Mouse (Mus musculus): ENCODE measurements around the gene Islr2.
"Not testable (repeated sequence)": the region's sequence is repeated elsewhere in the genome, so short reads cannot be mapped to it uniquely, and the experiment has no call there.

Gene Islr2

DNA sequence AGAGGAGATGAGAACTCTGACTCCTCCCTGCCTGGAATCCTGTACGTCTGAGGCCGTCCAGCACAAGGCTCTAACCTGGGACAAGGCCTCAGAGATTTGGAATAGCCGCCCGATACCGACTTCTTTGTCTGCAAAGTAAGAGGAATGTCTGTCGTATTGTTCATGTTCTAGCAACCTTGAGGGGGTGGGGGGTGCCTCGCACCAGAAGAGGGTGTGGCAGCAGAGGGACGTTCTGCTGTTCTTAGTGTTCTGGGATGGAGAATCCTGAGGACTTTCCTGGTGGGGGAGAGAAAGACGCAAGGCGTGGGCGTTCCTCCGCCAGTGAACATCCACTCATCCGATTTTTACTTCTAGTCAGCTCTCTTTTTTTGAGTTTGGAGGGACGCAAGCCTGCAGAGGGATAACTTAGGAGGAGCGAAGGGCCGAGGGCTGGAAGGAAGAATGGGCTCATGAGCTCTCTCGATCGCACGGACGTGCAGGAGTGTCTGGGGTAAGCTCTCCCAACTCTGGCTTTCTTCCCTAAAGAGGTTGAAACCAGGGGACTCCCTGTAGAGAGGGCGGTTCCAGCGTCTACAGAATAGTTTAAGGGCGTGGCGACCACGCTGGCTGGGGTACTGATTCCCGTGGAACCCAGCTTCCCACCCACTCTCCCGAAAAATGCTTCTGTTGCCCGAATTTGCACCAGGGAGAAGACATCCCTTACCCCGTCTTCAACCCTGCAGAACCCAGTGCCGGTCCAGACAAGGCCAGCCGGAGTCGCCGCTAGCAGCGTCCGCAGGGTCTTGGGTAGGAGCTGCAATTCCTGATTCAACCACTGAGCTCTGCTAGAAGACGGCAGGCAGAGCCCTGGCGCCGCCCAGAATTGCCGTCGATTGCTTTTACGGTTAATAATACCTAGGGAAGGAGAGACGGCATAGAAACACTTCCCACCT lies at the start of gene Islr2, which contains the start of gene Islr:
TSS of gene Islr2 (minus strand) at position 804 of the 932 bp plus-strand sequence.
TSS of gene Islr (minus strand) at position 791 of the 932 bp plus-strand sequence.
- peak; percentile 56 to 82 for DNase-seq (ENCODE audit: low spot score in 2 of 2)

GRCm38 (mm10) chr9:58253805-58254122 lies 49.6 kb upstream of the Islr2 start:
- DNase-seq (ENCODE audit: low spot score in 2 of 2): not testable (repeated sequence)

DNA sequence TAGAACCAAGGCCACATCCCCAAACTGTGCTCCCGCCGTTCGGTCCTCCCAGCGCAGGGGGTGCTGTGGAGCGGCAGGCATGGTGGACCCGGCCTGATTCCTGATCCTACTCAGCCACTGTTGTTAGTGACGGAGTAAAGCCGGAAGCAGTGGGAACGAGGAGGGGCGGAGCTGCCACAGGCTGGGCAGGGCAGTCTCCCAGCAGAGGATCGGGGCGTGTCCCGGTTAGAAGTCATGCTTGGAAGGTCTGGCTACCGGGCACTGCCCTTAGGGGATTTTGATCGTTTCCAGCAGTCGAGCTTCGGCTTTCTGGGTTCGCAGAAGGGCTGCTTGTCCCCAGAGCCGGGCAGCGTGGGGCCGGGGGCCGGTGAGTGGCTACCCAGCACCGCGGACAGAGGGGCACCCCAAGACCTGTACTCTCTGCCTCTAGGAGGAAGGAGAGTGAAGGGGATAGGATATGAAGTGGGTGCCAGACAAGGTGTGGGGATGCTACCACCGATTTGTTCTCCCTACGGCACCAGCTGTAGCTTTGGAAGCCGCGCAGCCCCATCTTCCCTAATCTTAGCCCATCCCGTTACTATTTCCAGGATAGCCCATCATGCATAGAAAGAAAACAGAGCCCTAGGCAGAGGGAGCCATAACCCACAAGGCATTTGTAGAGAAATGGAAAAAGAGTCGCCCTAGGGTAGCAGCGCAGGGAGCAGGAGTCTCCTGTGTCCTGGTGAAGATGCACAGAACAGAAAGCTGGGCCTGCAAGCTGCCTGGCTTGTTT lies 49.1 kb upstream of the Islr2 start, which contains the start of gene Stoml1:
TSS of gene Stoml1 (plus strand) at position 132 of the 772 bp plus-strand sequence.
- DNase-seq (ENCODE audit: low spot score in 2 of 2): peak; percentile 94 to 96

GRCm38 (mm10) chr9:58250730-58251129 lies 46.6 kb upstream of the Islr2 start:
- not testable (repeated sequence) for DNase-seq (ENCODE audit: low spot score in 2 of 2)

DNA sequence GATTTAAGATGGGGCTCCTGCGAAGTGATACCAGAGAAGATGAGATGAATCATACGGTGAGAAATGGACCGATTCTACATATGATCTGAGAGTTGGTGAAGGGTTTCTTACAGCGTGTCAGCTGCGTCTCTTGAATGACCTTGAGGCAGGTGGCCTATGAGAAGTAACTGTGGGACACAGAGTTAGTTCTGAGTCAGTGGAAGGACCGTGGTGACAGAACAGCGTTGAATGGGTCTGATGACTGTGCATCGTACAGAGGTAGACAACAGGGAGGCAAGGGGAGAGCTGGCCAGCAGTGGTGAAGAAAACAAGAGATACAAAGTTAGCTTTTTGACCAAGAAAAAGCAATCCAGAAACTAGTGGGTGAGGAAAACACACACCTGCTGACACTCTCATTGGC lies 46.2 kb upstream of the Islr2 start:
- no peak for DNase-seq (ENCODE audit: low spot score in 2 of 2)

GRCm38 (mm10) chr9:58249592-58250192 lies 45.6 kb upstream of the Islr2 start, which contains the start of gene Pml:
Pml (minus strand) TSS chr9:58249786.
- DNase-seq (ENCODE audit: low spot score in 2 of 2): peak; percentile 80 to 86

- DNase-seq (ENCODE audit: low spot score in 2 of 2): peak in 1 of 2 experiments; percentile 38
Measured at GRCm38 (mm10) chr9:58248746-58249413, 44.8 kb upstream of the Islr2 start.

DNA sequence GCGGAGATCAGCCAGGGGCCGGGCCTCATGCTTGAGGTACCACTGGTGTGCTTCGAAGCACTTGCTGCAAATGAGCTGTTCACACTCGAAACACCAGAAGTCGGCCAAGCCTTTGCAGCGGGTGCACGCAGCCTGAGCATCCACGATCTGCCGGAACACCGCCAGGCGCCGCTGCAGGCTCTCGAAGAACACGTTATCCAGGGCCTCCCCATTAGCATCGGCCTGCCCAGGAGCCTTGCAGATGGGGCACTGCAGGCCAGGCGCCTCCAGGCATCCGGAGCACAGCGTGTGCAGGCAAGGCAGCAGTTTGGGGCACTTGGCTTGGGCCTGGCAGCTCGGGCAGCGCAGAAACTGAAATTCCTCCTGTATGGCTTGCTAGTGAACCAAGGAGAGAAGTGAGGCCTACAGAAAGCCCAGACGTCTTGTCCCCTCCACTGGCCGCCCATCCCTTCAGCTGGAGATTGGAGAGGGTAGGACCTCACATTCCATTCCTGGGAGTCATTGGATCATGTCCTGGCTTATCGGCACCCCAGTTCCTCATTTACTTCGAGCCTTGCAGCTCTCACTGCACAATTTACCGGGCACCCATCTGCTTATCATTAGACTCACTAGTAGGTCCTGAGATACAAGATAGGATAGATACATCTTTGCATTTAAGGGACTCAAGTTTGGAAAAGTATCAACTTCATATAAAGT lies 43.1 kb upstream of the Islr2 start:
- peak; percentile 86 to 94 for DNase-seq (ENCODE audit: low spot score in 2 of 2)

DNA sequence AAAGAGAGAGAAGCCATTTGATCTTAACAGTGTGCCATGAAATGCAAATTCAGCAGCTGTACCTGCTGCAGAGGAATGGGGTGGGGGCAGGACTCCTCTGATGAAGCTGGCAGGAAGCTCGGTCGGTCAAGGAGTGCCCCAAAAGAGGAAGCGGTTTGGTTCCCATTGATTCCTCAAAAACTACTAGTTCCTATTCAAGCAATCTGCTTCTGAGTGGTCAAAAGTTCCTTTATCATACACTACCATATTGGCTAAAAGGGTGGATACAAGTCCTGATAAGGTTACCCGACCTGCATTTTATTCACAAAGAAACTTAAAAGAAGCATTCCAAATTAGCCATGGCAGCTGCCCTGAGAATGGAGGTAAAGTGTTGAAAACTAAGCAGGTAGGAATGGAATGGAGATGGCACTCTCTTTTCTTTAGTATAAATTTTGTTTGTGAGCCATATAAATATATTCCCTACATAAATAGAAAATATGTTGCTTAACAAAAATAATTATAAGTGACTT lies 42.0 kb upstream of the Islr2 start:
- DNase-seq (ENCODE audit: low spot score in 2 of 2): peak in 1 of 2 experiments; percentile 37

DNA sequence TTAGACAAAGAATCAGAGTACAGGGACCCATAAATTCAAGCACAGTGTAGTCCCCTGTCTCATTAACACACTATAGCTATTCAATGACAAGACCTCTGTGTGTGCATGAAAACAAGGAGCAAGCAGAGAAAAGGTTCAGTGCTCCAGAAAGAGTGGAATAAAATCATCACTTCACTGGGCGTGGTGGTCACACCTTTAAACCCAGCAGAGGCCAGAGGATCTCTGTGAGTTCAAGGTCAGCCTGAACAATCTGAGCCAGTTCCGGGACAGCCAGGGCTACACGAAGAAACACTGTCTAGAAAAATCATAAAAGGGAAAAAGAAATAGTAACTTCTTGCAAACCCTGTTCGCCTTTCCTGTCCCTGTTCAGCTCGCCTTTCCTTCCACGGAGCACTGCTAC lies 39.6 kb upstream of the Islr2 start:
- no peak for DNase-seq (ENCODE audit: low spot score in 2 of 2)

DNA sequence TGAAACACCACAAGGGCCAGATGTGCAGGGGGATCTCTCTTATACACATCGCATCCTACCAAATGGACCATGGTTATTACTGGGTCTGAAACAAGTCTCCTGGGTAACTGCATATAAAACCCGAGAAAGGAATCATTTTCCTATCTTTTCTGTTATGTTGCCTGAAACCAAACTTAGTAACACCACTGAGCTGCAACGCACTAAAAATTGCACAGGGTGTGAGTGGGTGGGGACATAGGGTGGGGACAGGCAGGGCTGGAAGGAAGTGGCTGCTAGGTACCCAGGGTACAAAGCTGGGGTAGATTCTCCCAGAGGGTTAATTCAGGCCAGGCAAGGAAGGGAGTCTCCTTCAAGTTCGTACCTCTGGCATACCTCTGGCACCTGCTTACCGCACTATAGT lies 38.6 kb upstream of the Islr2 start:
- no peak for DNase-seq (ENCODE audit: low spot score in 2 of 2)

DNA sequence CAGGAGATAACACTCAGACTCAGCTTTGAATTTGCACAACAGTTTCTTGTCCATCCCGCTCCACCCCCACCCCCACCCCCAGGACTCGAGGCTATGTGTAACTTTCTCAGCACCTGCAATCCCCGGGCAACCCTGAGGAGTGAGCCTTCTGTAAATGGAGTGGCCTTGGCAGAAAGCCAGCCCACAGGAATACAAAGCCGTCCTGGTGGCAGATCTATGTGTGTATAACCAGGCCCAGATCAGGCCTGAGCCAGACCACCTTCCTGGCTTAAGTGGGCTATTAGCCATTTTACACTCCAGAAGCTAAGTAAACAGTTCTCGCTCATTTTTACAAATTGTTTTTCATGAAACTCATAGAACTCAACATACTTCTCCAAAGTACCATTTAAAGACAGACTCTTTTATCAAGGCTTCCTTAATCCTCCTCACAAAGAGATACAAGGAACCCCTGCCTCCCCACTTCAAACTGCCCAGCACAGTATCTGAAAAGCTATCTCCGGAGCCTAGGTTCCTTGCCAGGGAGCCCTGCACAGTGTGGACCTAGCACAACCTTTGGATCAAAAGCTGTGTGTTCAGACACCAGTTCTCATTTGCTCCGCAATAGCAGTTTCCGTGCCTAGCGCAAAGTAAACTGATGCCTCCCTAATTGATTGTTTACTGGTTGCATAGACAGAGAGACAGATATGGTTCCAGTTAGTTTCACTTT lies 37.8 kb upstream of the Islr2 start:
- no peak for DNase-seq (ENCODE audit: low spot score in 2 of 2)

GRCm38 (mm10) chr9:58234502-58235015 lies 30.4 kb upstream of the Islr2 start:
- no peak for DNase-seq (ENCODE audit: low spot score in 2 of 2)

- no peak for DNase-seq (ENCODE audit: low spot score in 2 of 2)
Measured at GRCm38 (mm10) chr9:58232374-58232773, 28.3 kb upstream of the Islr2 start.

GRCm38 (mm10) chr9:58231746-58232145 lies 27.6 kb upstream of the Islr2 start:
- no peak for DNase-seq (ENCODE audit: low spot score in 2 of 2)

DNA sequence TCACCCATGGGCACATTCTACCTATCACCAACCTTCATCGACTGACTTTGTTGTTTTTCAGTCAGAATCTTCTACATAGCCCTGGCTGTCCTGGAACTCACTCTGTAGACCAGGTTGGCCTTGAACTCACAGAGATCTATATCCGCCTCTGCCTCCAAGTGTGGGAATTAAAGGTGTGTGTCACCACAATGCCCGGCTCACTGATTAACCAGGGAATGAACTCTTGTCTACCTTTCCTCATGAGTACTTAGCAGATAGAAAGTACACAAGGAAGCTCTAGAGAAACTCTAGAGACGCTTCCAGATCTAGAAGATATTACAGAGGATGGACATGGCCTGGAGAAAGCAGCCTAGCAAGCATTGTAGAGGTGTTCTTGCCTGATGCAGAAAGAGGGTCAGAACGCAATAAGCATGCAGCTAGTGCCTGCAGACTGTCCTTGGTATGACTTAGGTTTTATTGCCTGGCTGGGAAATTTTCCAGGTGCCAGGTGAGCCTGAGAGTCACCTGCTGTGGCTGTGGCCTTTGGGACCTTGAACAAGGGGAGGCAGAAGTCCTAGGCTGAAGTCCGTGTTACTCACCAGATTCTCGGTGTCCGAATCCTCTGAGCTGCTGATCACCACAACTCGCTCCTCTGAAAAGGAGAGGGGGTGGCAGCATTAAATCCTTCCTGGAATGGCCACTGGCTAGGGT lies 24.8 kb upstream of the Islr2 start:
- no peak for DNase-seq (ENCODE audit: low spot score in 2 of 2)

- peak; percentile 69 to 79 for DNase-seq (ENCODE audit: low spot score in 2 of 2)
Measured at GRCm38 (mm10) chr9:58225915-58226913, 22.1 kb upstream of the Islr2 start.

GRCm38 (mm10) chr9:58224356-58224755 lies 20.2 kb upstream of the Islr2 start:
- no peak for DNase-seq (ENCODE audit: low spot score in 2 of 2)
